Mouse (Mus musculus) spleen, adult 2 months (tissue): ENCODE measurements around the gene AW549877. TPM values are rescaled to one million over a fixed set of nuclear protein-coding genes. Genes with fewer than 3 reads are reported as not detected.

ENCODE experiments used
- DNase-seq, 2 experiments: peaks; one replicate each; pipeline versions ENCODE4 v3.0.0 to v3.0.0-alpha.2; 2012 to 2021; ENCODE audit warnings: low spot score in 2 of 2, low read depth in 1 of 2
- H3K27ac ChIP-seq: fragments of 200-500 bp; 2 replicates; pipeline ENCODE4 v1.5.1; 2012; ENCODE audit warnings: low read length, inconsistent platforms; ENCODE audit not compliant: insufficient read depth
- H3K27me3 ChIP-seq: fragments of 200-500 bp; 2 replicates; pipeline ENCODE4 v1.6.1; 2012; ENCODE audit warnings: mild to moderate bottlenecking, moderate library complexity, low read length, inconsistent platforms; ENCODE audit not compliant: control insufficient read depth, insufficient read depth
- H3K36me3 ChIP-seq: fragments of 200-500 bp; 2 replicates; pipeline ENCODE4 v1.6.1; 2012; ENCODE audit warnings: mild to moderate bottlenecking, low read length, inconsistent platforms; ENCODE audit not compliant: control insufficient read depth, insufficient read depth
- H3K4me1 ChIP-seq: fragments of 200-500 bp; 2 replicates; pipeline ENCODE4 v1.6.1; 2011; ENCODE audit warnings: inconsistent platforms; ENCODE audit not compliant: control insufficient read depth, insufficient read depth, insufficient read length
- H3K4me3 ChIP-seq: fragments of 200-500 bp; 2 replicates; pipeline ENCODE4 v1.5.1; 2011; ENCODE audit warnings: mild to moderate bottlenecking, inconsistent platforms; ENCODE audit not compliant: insufficient read depth, insufficient read length; ENCODE audit errors: extremely low read depth
- CTCF ChIP-seq: fragments of 200-500 bp; IDR thresholded peaks from 2 replicates; pipeline ENCODE4 v1.5.1; 2011; ENCODE audit warnings: mild to moderate bottlenecking, inconsistent platforms; ENCODE audit not compliant: insufficient read depth, insufficient read length, insufficient replicate concordance; ENCODE audit errors: extremely low read depth
- POLR2A ChIP-seq: fragments of 200-500 bp; IDR thresholded peaks from 2 replicates; pipeline ENCODE4 v1.6.1; 2011; ENCODE audit warnings: low read depth, low read length, inconsistent platforms
- WGBS: fragments of 180-500 bp; shearing (Covaris S2); methylation state at CpG from one replicate; pipeline ENCODE4 v1.1.7; 2018; 5-methylcytosine and 5-hydroxymethylcytosine counted together
- polyA plus RNA-seq: library from polyadenylated mRNA; depleted of rRNA; stranded (reverse); fragments of >200 nt; gene quantifications from 2 replicates; pipeline ENCODE4 v1.2.3, GENCODE M21; 2012

The AW549877 gene
- polyA plus RNA-seq, 1 experiment = 6.3 TPM

GRCm38 (mm10) chr15:4026831-4027584 lies 31.5 kb upstream of the AW549877 start:
- under 1% methylated on average over 65 of the region's 65 CpGs for WGBS
- H3K27ac ChIP-seq = peak overlapping the region; percentile 86
- peak; percentile 51 to 81 for DNase-seq
- H3K4me3 ChIP-seq = peak overlapping the region; percentile 87
- no peaks in the 10 kb centered on the region for H3K27me3 ChIP-seq
- peaks cover 4% of the 10 kb centered on the region; the same call in 1 of the 2 replicates for H3K4me1 ChIP-seq
- no peak for TF ChIP-seq CTCF
- TF ChIP-seq POLR2A = peak; percentile 21; the same call in 1 of the 2 replicates
- no peaks in the 10 kb centered on the region for H3K36me3 ChIP-seq

- no peaks in the 10 kb centered on the region for H3K36me3 ChIP-seq
- WGBS = 2% methylated on average over 45 of the region's 45 CpGs
- H3K27ac ChIP-seq = peak within 1 kb of the TSS; percentile 86
- H3K27me3 ChIP-seq = no peaks in the 10 kb centered on the region
- peak within 1 kb of the TSS; percentile 87 for H3K4me3 ChIP-seq
- TF ChIP-seq CTCF (peak; percentile 59; the same call in 1 of the 2 replicates), POLR2A (no peak)
- DNase-seq = peak; percentile 65 to 78
- peaks cover 4% of the 10 kb centered on the region; the same call in 1 of the 2 replicates for H3K4me1 ChIP-seq
Measured at GRCm38 (mm10) chr15:4026231-4026773, 30.8 kb upstream of the AW549877 start, which contains the start of gene Oxct1. Gene Oxct1, plus strand, starts transcription at chr15:4026383.

- Histone ChIP-seq H3K4me3 (no peak overlapping the region), H3K27ac (no peak overlapping the region), H3K27me3 (no peaks in the 10 kb centered on the region), H3K4me1 (peaks cover 4% of the 10 kb centered on the region; the same call in 1 of the 2 replicates), H3K36me3 (no peaks in the 10 kb centered on the region)
- 70% methylated on average over 11 of the region's 11 CpGs for WGBS
- DNase-seq = no peak
- TF ChIP-seq CTCF = no peak
- TF ChIP-seq POLR2A = no peak
Measured at GRCm38 (mm10) chr15:4025508-4025904, 30.0 kb upstream of the AW549877 start.

GRCm38 (mm10) chr15:4024726-4025507 lies 29.4 kb upstream of the AW549877 start:
- Histone ChIP-seq H3K4me1 (peaks cover 4% of the 10 kb centered on the region; the same call in 1 of the 2 replicates), H3K4me3 (no peak overlapping the region), H3K36me3 (no peaks in the 10 kb centered on the region), H3K27me3 (no peaks in the 10 kb centered on the region), H3K27ac (no peak overlapping the region)
- TF ChIP-seq POLR2A (no peak), CTCF (no peak)
- DNase-seq = no peak
- WGBS = 87% methylated on average over 13 of the region's 13 CpGs

GRCm38 (mm10) chr15:4023747-4024146 lies 28.2 kb upstream of the AW549877 start:
- WGBS = 94% methylated on average over 2 of the region's 2 CpGs
- Histone ChIP-seq H3K27me3 (no peaks in the 10 kb centered on the region), H3K4me1 (peaks cover 4% of the 10 kb centered on the region; the same call in 1 of the 2 replicates), H3K4me3 (no peak overlapping the region), H3K36me3 (no peaks in the 10 kb centered on the region), H3K27ac (no peak overlapping the region)
- TF ChIP-seq CTCF = no peak
- no peak for TF ChIP-seq POLR2A
- no peak for DNase-seq

- Histone ChIP-seq H3K4me3 (no peak overlapping the region), H3K4me1 (0 out of 2 replicates have a peak, but pooled peaks cover under 1% of the 10 kb centered on the region), H3K27ac (no peak overlapping the region), H3K27me3 (no peaks in the 10 kb centered on the region), H3K36me3 (no peaks in the 10 kb centered on the region)
- WGBS = 82% methylated on average over 4 of the region's 4 CpGs
- DNase-seq = no peak
- TF ChIP-seq POLR2A = no peak
Measured at GRCm38 (mm10) chr15:4020711-4021110, 25.2 kb upstream of the AW549877 start.
